Mouse (Mus musculus) forebrain, embryonic 16.5 days (tissue): ENCODE measurements around the gene Zfp787. TPM values are rescaled to one million over a fixed set of nuclear protein-coding genes. Genes with fewer than 3 reads are reported as not detected.

Experiments
- ATAC-seq: fragments of 200-750 bp; cut with Nextera tagmentation; 2 replicates; pipeline ENCODE4 v1.8.0; 2017; ENCODE audit warnings: mild to moderate bottlenecking, moderate library complexity
- H3K27ac ChIP-seq: fragments of 300-500 bp; sonication (generic); 2 replicates; pipeline ENCODE4 v1.5.1; 2014; ENCODE audit warnings: low read length, control low read depth
- H3K27me3 ChIP-seq: fragments of 300-500 bp; sonication (generic); replicated peaks from 2 replicates; pipeline ENCODE4 v1.6.1; 2014; ENCODE audit warnings: low read length; ENCODE audit not compliant: control insufficient read depth, insufficient read depth
- H3K36me3 ChIP-seq: fragments of 300-500 bp; sonication (generic); 2 replicates; pipeline ENCODE4 v1.6.1; 2014; ENCODE audit not compliant: control insufficient read depth, insufficient read depth
- H3K4me1 ChIP-seq: fragments of 300-500 bp; sonication (generic); replicated peaks from 2 replicates; pipeline ENCODE4 v1.6.1; 2014; ENCODE audit warnings: low read length; ENCODE audit not compliant: control insufficient read depth, insufficient read depth
- H3K4me2 ChIP-seq: fragments of 300-500 bp; sonication (generic); 2 replicates; pipeline ENCODE4 v1.6.1; 2014; ENCODE audit warnings: mild to moderate bottlenecking, low read length, control low read depth
- H3K4me3 ChIP-seq: fragments of 300-500 bp; sonication (generic); replicated peaks from 2 replicates; pipeline ENCODE4 v1.5.1; 2014; ENCODE audit warnings: mild to moderate bottlenecking, low read length, control low read depth
- H3K9ac ChIP-seq: fragments of 300-500 bp; sonication (generic); replicated peaks from 2 replicates; pipeline ENCODE4 v1.6.1; 2014; ENCODE audit warnings: low read depth, low read length, control low read depth
- H3K9me3 ChIP-seq: fragments of 300-500 bp; sonication (generic); 2 replicates; pipeline ENCODE4 v1.6.1; 2016; ENCODE audit warnings: low read length; ENCODE audit not compliant: control insufficient read depth
- WGBS: fragments of 180-500 bp; shearing (Covaris S2); extraction: QIAGEN DNeasy Blood & Tissue Kit; methylation state at CpG from one replicate; pipeline ENCODE4 v1.1.7; 2014; 5-methylcytosine and 5-hydroxymethylcytosine counted together
- polyA plus RNA-seq: library from polyadenylated mRNA; unstranded; fragments of >200 nt; fragmentation: Nextera tagmentation; extraction: Ambion mirVana; gene quantifications from 2 replicates; pipeline ENCODE4 v1.2.1, GENCODE M21; 2015

Zfp787 gene
- polyA plus RNA-seq, 1 experiment from 2014 or later: 21.3 TPM

GRCm38 (mm10) chr7:6170871-6171270 is 15.1 kb upstream of the Zfp787 start:
- ATAC-seq: no peak
- no peaks in the 10 kb centered on the region for H3K9me3 ChIP-seq
- no peaks in the 10 kb centered on the region for H3K27me3 ChIP-seq
- H3K36me3 ChIP-seq: no peaks in the 10 kb centered on the region
- H3K9ac ChIP-seq: no peak overlapping the region; the same call in 1 of the 2 replicates
- 45% methylated on average over 6 of the region's 6 CpGs for WGBS
- H3K27ac ChIP-seq: peak overlapping the region; percentile 73; the same call in 1 of the 2 replicates
- H3K4me1 ChIP-seq: peaks cover 19% of the 10 kb centered on the region
- peak overlapping the region; percentile 75 for H3K4me2 ChIP-seq
- no peak overlapping the region for H3K4me3 ChIP-seq

- Histone ChIP-seq H3K27me3 (no peaks in the 10 kb centered on the region), H3K36me3 (no peaks in the 10 kb centered on the region), H3K9me3 (no peaks in the 10 kb centered on the region), H3K9ac (no peak overlapping the region), H3K4me1 (peaks cover 19% of the 10 kb centered on the region), H3K4me3 (no peak overlapping the region), H3K4me2 (no peak overlapping the region), H3K27ac (no peak overlapping the region)
- ATAC-seq: no peak
- WGBS: 86% methylated on average over 9 of the region's 9 CpGs
Observed at GRCm38 (mm10) chr7:6170391-6170790, 14.6 kb upstream of the Zfp787 start.

DNA sequence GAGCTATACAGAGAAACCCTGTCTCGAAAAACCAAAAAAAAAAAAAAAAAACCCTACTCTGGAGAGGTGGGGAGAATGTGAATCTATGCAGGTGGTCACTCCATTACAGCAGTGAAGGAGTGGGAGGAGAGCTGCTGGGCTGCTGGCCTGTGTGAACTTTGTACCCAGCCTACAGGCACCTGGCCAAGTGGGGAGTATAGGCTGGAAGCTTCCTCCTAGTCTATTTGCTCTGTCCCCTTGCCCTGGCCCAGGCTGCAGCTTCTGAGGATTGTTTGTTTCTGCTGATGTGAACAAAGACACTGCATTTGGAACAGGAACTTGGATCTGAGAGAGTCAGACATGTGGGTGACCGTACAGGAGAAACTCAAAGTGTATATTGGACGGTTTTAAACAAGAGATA is 13.6 kb upstream of the Zfp787 start:
- Histone ChIP-seq H3K4me2 (no peak overlapping the region), H3K27ac (no peak overlapping the region), H3K36me3 (no peaks in the 10 kb centered on the region), H3K4me3 (no peak overlapping the region), H3K27me3 (no peaks in the 10 kb centered on the region), H3K4me1 (peaks cover 19% of the 10 kb centered on the region), H3K9ac (no peak overlapping the region), H3K9me3 (no peaks in the 10 kb centered on the region)
- WGBS: 74% methylated on average over 3 of the region's 3 CpGs
- no peak for ATAC-seq

DNA sequence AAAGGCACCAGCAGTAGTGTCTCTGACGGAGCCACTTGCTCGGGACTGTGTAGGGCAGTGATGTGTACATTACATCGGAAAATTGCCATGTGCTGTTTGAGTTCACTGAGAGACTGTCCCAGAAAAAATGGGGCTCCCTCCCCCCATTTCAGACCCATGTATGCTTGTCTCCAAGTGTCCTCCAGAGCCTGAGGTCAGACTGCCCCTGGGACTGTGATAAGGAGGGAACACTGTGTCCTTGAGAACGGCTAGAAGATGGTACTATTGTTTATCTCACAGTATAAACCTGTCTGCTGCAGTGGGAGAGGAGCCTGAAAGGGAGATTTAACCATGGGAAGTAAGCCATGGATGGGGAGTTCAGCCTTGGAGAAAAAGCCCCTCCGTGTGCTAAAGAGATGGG is 8.9 kb upstream of the Zfp787 start:
- no peak overlapping the region for H3K9ac ChIP-seq
- 71% methylated on average over 5 of the region's 5 CpGs for WGBS
- H3K9me3 ChIP-seq: no peaks in the 10 kb centered on the region
- H3K4me1 ChIP-seq: no peaks in the 10 kb centered on the region
- no peak overlapping the region for H3K4me2 ChIP-seq
- no peak overlapping the region for H3K27ac ChIP-seq
- no peaks in the 10 kb centered on the region for H3K27me3 ChIP-seq
- no peak overlapping the region for H3K4me3 ChIP-seq
- ATAC-seq: no peak
- H3K36me3 ChIP-seq: no peaks in the 10 kb centered on the region

DNA sequence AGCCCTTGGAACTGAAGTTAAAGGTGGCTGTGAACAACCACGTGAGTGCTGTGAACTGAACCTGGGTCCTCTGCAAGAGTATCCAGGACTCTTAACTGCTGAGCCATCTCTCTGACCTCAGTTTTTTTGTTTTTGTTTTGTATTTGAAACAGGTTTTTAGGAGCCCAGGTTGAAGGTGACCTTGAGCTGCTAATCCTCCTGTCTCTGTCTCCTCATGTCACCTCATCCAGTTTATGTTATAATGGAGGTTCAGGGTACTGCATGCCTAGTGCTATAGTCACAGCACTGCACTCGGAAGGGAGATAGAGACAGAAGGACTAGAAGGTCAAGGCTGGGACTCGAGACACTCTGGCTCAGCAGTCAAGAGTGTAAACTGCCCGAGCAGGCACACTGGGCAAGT is 6.4 kb upstream of the Zfp787 start:
- H3K4me2 ChIP-seq: no peak overlapping the region
- WGBS: 85% methylated on average over 4 of the region's 4 CpGs
- no peaks in the 10 kb centered on the region for H3K9me3 ChIP-seq
- no peak overlapping the region for H3K27ac ChIP-seq
- no peaks in the 10 kb centered on the region; the same call in 1 of the 2 replicates for H3K4me1 ChIP-seq
- no peak overlapping the region for H3K4me3 ChIP-seq
- no peaks in the 10 kb centered on the region for H3K27me3 ChIP-seq
- ATAC-seq: no peak
- no peak overlapping the region for H3K9ac ChIP-seq
- no peaks in the 10 kb centered on the region for H3K36me3 ChIP-seq

- H3K4me1 ChIP-seq: peaks cover 5% of the 10 kb centered on the region
- no peak overlapping the region for H3K9ac ChIP-seq
- H3K27me3 ChIP-seq: no peaks in the 10 kb centered on the region
- no peaks in the 10 kb centered on the region for H3K9me3 ChIP-seq
- ATAC-seq: no peak
- H3K27ac ChIP-seq: no peak overlapping the region
- no peaks in the 10 kb centered on the region for H3K36me3 ChIP-seq
- no peak overlapping the region for H3K4me2 ChIP-seq
- WGBS: 58% methylated on average over 3 of the region's 3 CpGs
- no peak overlapping the region for H3K4me3 ChIP-seq
Observed at GRCm38 (mm10) chr7:6161541-6161940, 5.7 kb upstream of the Zfp787 start.

GRCm38 (mm10) chr7:6159604-6160003 is 3.8 kb upstream of the Zfp787 start:
- no peak overlapping the region for H3K4me2 ChIP-seq
- ATAC-seq: no peak
- H3K4me1 ChIP-seq: peaks cover 12% of the 10 kb centered on the region
- H3K27ac ChIP-seq: no peak overlapping the region
- no peaks in the 10 kb centered on the region for H3K27me3 ChIP-seq
- no peaks in the 10 kb centered on the region for H3K36me3 ChIP-seq
- WGBS: 86% methylated on average over 3 of the region's 3 CpGs
- H3K4me3 ChIP-seq: no peak overlapping the region
- no peaks in the 10 kb centered on the region for H3K9me3 ChIP-seq
- no peak overlapping the region for H3K9ac ChIP-seq

- no peaks in the 10 kb centered on the region for H3K9me3 ChIP-seq
- WGBS: 94% methylated on average over 1 of the region's 1 CpGs
- no peaks in the 10 kb centered on the region for H3K27me3 ChIP-seq
- no peak for ATAC-seq
- no peak overlapping the region for H3K4me3 ChIP-seq
- H3K4me1 ChIP-seq: peaks cover 20% of the 10 kb centered on the region
- H3K9ac ChIP-seq: no peak overlapping the region
- no peak overlapping the region for H3K4me2 ChIP-seq
- H3K27ac ChIP-seq: no peak overlapping the region
- no peaks in the 10 kb centered on the region for H3K36me3 ChIP-seq
Observed at GRCm38 (mm10) chr7:6157479-6157878, 1.7 kb upstream of the Zfp787 start.

- H3K4me2 ChIP-seq: peak overlapping the region; percentile 81
- H3K36me3 ChIP-seq: no peaks in the 10 kb centered on the region
- 73% methylated on average over 9 of the region's 9 CpGs for WGBS
- H3K9ac ChIP-seq: peak overlapping the region; percentile 53; the same call in 1 of the 2 replicates
- peak overlapping the region; percentile 87; the same call in 1 of the 2 replicates for H3K4me3 ChIP-seq
- H3K4me1 ChIP-seq: peaks cover 20% of the 10 kb centered on the region
- no peaks in the 10 kb centered on the region for H3K9me3 ChIP-seq
- H3K27me3 ChIP-seq: no peaks in the 10 kb centered on the region
- H3K27ac ChIP-seq: no peak overlapping the region
- no peak for ATAC-seq
Observed at GRCm38 (mm10) chr7:6156901-6157472, 1.2 kb upstream of the Zfp787 start.
